Mouse (Mus musculus) liver, adult 2 months (tissue): Measurements from ENCODE around the gene Phactr3.

Experiments
- CTCF ChIP-seq: fragments of 200-500 bp; IDR thresholded peaks from 2 replicates; pipeline ENCODE4 v1.5.1; 2011; ENCODE audit warnings: low read depth, low read length, control low read depth
- POLR2A ChIP-seq: fragments of 200-500 bp; IDR thresholded peaks from 2 replicates; pipeline ENCODE4 v1.6.1; 2011; ENCODE audit warnings: low read length, control low read depth; ENCODE audit not compliant: insufficient read depth; ENCODE audit errors: extremely low read depth

GRCm38 (mm10) chr2:178196038-178196437 lies 77.3 kb downstream of the Phactr3 start:
- TF ChIP-seq POLR2A: no peak
- TF ChIP-seq CTCF: no peak
